Mouse (Mus musculus) liver, embryonic 12.5 days (tissue): ENCODE data around the gene Lce1f. TPM values are rescaled to one million over a fixed set of nuclear protein-coding genes. Genes with fewer than 3 reads are reported as not detected.

Source experiments
- ATAC-seq: fragments of 200-750 bp; cut with Nextera tagmentation; 2 replicates; pipeline ENCODE4 v1.8.0; 2017; ENCODE audit warnings: moderate number of reproducible peaks, mild to moderate bottlenecking, moderate library complexity
- H3K27ac ChIP-seq: fragments of 300-500 bp; sonication (generic); 2 replicates; pipeline ENCODE4 v1.5.1; 2016; ENCODE audit warnings: mild to moderate bottlenecking
- H3K27me3 ChIP-seq: fragments of 300-500 bp; sonication (generic); replicated peaks from 2 replicates; pipeline ENCODE4 v1.6.1; 2016; ENCODE audit warnings: mild to moderate bottlenecking, moderate library complexity
- H3K36me3 ChIP-seq: fragments of 300-500 bp; sonication (generic); 2 replicates; pipeline ENCODE4 v1.6.1; 2016; ENCODE audit warnings: mild to moderate bottlenecking, moderate library complexity
- H3K4me1 ChIP-seq: fragments of 300-500 bp; sonication (generic); 2 replicates; pipeline ENCODE4 v1.6.1; 2016
- H3K4me2 ChIP-seq: fragments of 300-500 bp; sonication (generic); 2 replicates; pipeline ENCODE4 v1.6.1; 2016; ENCODE audit warnings: mild to moderate bottlenecking, moderate library complexity
- H3K4me3 ChIP-seq: fragments of 300-500 bp; sonication (generic); 2 replicates; pipeline ENCODE4 v1.5.1; 2016; ENCODE audit warnings: mild to moderate bottlenecking, moderate library complexity
- H3K9ac ChIP-seq: fragments of 300-500 bp; sonication (generic); 2 replicates; pipeline ENCODE4 v1.6.1; 2016; ENCODE audit warnings: mild to moderate bottlenecking, moderate library complexity
- H3K9me3 ChIP-seq: fragments of 300-500 bp; sonication (generic); replicated peaks from 2 replicates; pipeline ENCODE4 v1.6.1; 2016; ENCODE audit warnings: mild to moderate bottlenecking, moderate library complexity
- polyA plus RNA-seq: library from polyadenylated mRNA; unstranded; fragments of >200 nt; fragmentation: Nextera tagmentation; extraction: Ambion mirVana; gene quantifications from 2 replicates; pipeline ENCODE4 v1.2.1, GENCODE M21; 2016

Lce1f gene
- polyA plus RNA-seq, 1 experiment from 2014 or later, result not detected

GRCm38 (mm10) chr3:92670215-92670614, 49.9 kb downstream of the Lce1f start, which contains the start of gene Lce1a2:
Gene Lce1a2, minus strand, starts transcription at chr3:92670315.
- H3K4me3 ChIP-seq, result no peak within 1 kb of the TSS
- no peaks in the 10 kb centered on the region for H3K4me1 ChIP-seq
- no peaks in the 10 kb centered on the region for H3K9me3 ChIP-seq
- no peaks in the 10 kb centered on the region for H3K36me3 ChIP-seq
- ATAC-seq, result no peak
- no peak within 1 kb of the TSS for H3K9ac ChIP-seq
- H3K27ac ChIP-seq, result no peak within 1 kb of the TSS
- no peak within 1 kb of the TSS for H3K4me2 ChIP-seq
- no peaks in the 10 kb centered on the region for H3K27me3 ChIP-seq

Other genes starting within 250 kb of the Lce1f start
- not detected in 2 replicates for gene Sprr1a, start 234.5 kb downstream of the Lce1f start, polyA plus RNA-seq
- gene Sprr4, start 219.9 kb downstream of the Lce1f start, polyA plus RNA-seq, result not detected in 2 replicates
- not detected in 2 replicates for gene 2310046K23Rik, start 185.8 kb downstream of the Lce1f start, polyA plus RNA-seq
- gene Ivl, start 146.6 kb downstream of the Lce1f start, polyA plus RNA-seq, result 0.12 TPM in 1 of 2 replicates, not detected in the other
- gene Smcp, start 131.4 kb downstream of the Lce1f start, polyA plus RNA-seq, result not detected in 2 replicates
- gene 2210017I01Rik, start 112.9 kb downstream of the Lce1f start, polyA plus RNA-seq, result not detected in 2 replicates
- gene Lce6a, start 98.7 kb downstream of the Lce1f start, polyA plus RNA-seq, result not detected in 2 replicates
- gene Lce1a1, start 72.0 kb downstream of the Lce1f start, polyA plus RNA-seq, result not detected in 2 replicates
- not detected in 2 replicates for gene Lce1b, start 63.4 kb downstream of the Lce1f start, polyA plus RNA-seq
- gene Lce1a2, start 50.0 kb downstream of the Lce1f start, polyA plus RNA-seq, result not detected in 2 replicates
- not detected in 2 replicates for gene Lce1c, start 41.1 kb downstream of the Lce1f start, polyA plus RNA-seq
- gene Lce1d, start 33.1 kb downstream of the Lce1f start, polyA plus RNA-seq, result not detected in 2 replicates
- gene Lce1e, start 11.3 kb downstream of the Lce1f start, polyA plus RNA-seq, result not detected in 2 replicates
- not detected in 2 replicates for gene Gm38119, start 18.7 kb upstream of the Lce1f start, polyA plus RNA-seq
- not detected in 2 replicates for gene Lce1g, start 32.0 kb upstream of the Lce1f start, polyA plus RNA-seq
- gene Lce1h, start 44.7 kb upstream of the Lce1f start, polyA plus RNA-seq, result not detected in 2 replicates
- not detected in 2 replicates for gene Lce1i, start 58.5 kb upstream of the Lce1f start, polyA plus RNA-seq
- not detected in 2 replicates for gene Lce1j, start 70.2 kb upstream of the Lce1f start, polyA plus RNA-seq
- gene Lce1k, start 87.5 kb upstream of the Lce1f start, polyA plus RNA-seq, result not detected in 2 replicates
- gene Kprp, start 106.9 kb upstream of the Lce1f start, polyA plus RNA-seq, result not detected in 2 replicates
- gene Lce1l, start 130.9 kb upstream of the Lce1f start, polyA plus RNA-seq, result not detected in 2 replicates
- gene 2310050C09Rik, start 149.9 kb upstream of the Lce1f start, polyA plus RNA-seq, result not detected in 2 replicates
- gene Lce3a, start 205.9 kb upstream of the Lce1f start, polyA plus RNA-seq, result not detected in 2 replicates
- gene Lce3b, start 212.6 kb upstream of the Lce1f start, polyA plus RNA-seq, result not detected in 2 replicates
- not detected in 2 replicates for gene Lce3c, start 224.1 kb upstream of the Lce1f start, polyA plus RNA-seq
- not detected in 2 replicates for gene Lce3d, start 237.0 kb upstream of the Lce1f start, polyA plus RNA-seq
- gene Lce3e, start 246.7 kb upstream of the Lce1f start, polyA plus RNA-seq, result not detected in 2 replicates